Mouse (Mus musculus) liver, embryonic 13.5 days (tissue): ENCODE results near the gene Zfr. TPM values are rescaled to one million over a fixed set of nuclear protein-coding genes. Genes with fewer than 3 reads are reported as not detected.
A peak's percentile ranks its signal among the peaks of the same experiment; 100 is the strongest.

ENCODE experiments used
- ATAC-seq: fragments of 200-750 bp; cut with Nextera tagmentation; 2 replicates; pipeline ENCODE4 v1.8.0; 2017; ENCODE audit warnings: low read depth, mild to moderate bottlenecking, moderate number of reproducible peaks, moderate library complexity
- DNase-seq: peaks from one replicate; pipeline ENCODE4 v3.0.0; 2022
- H3K27ac ChIP-seq: fragments of 300-500 bp; sonication (generic); 2 replicates; pipeline ENCODE4 v1.5.1; 2015; ENCODE audit warnings: moderate library complexity, mild to moderate bottlenecking, inconsistent platforms
- H3K27me3 ChIP-seq: fragments of 300-500 bp; sonication (generic); 2 replicates; pipeline ENCODE4 v1.6.1; 2015; ENCODE audit warnings: mild to moderate bottlenecking, inconsistent platforms
- H3K36me3 ChIP-seq: fragments of 300-500 bp; sonication (generic); 2 replicates; pipeline ENCODE4 v1.6.1; 2015; ENCODE audit warnings: mild to moderate bottlenecking, inconsistent platforms
- H3K4me1 ChIP-seq: fragments of 300-500 bp; sonication (generic); replicated peaks from 2 replicates; pipeline ENCODE4 v1.6.1; 2015; ENCODE audit warnings: inconsistent platforms
- H3K4me2 ChIP-seq: fragments of 300-500 bp; sonication (generic); 2 replicates; pipeline ENCODE4 v1.6.1; 2015; ENCODE audit warnings: inconsistent platforms, mild to moderate bottlenecking, moderate library complexity
- H3K4me3 ChIP-seq: fragments of 300-500 bp; sonication (generic); replicated peaks from 2 replicates; pipeline ENCODE4 v1.5.1; 2015; ENCODE audit warnings: mild to moderate bottlenecking, inconsistent platforms
- H3K9ac ChIP-seq: fragments of 300-500 bp; sonication (generic); 2 replicates; pipeline ENCODE4 v1.6.1; 2015; ENCODE audit warnings: mild to moderate bottlenecking, inconsistent platforms
- H3K9me3 ChIP-seq: fragments of 300-500 bp; sonication (generic); replicated peaks from 2 replicates; pipeline ENCODE4 v1.6.1; 2016; ENCODE audit warnings: inconsistent platforms
- WGBS: fragments of 180-500 bp; shearing (Covaris S2); methylation state at CpG from one replicate; pipeline ENCODE4 v1.1.7; 2015; ENCODE audit not compliant: insufficient replicate concordance; 5-methylcytosine and 5-hydroxymethylcytosine counted together
- polyA plus RNA-seq: library from polyadenylated mRNA; unstranded; fragments of >200 nt; fragmentation: Nextera tagmentation; extraction: Ambion mirVana; gene quantifications from 2 replicates; pipeline ENCODE4 v1.2.1, GENCODE M21; 2015

Zfr gene
- polyA plus RNA-seq, 1 experiment from 2014 or later: 42.1 TPM

DNA sequence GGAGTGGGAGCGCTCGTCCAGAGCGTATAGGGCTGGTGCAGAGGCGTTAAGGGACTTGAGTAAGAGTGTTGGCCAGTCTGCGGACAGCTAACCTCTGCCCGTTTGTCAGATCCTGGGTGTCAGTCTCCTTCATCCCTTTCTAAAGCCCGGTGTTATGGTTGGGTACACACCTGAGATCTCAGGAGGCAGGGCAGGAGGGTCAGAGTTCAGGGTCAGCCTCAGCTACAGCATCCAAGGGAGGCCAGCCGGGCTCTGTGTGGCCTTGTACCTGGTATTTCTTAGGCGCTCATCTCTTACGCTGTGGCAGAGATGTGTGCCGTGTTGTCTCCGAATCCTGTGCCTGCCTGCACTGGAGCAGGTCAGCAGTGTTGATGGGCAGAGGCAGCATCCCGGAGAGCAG lies 103.5 kb downstream of the Zfr start:
- H3K27me3 ChIP-seq: no peaks in the 10 kb centered on the region
- no peaks in the 10 kb centered on the region for H3K9me3 ChIP-seq
- no peaks in the 10 kb centered on the region for H3K36me3 ChIP-seq
- no peak overlapping the region for H3K4me2 ChIP-seq
- DNase-seq: no peak
- H3K27ac ChIP-seq: no peak overlapping the region
- 81% methylated on average over 13 of the region's 13 CpGs for WGBS
- H3K4me1 ChIP-seq: peaks cover 89% of the 10 kb centered on the region
- ATAC-seq: peak; percentile 11; the same call in 1 of the 2 replicates
- H3K9ac ChIP-seq: no peak overlapping the region
- no peak overlapping the region for H3K4me3 ChIP-seq

DNA sequence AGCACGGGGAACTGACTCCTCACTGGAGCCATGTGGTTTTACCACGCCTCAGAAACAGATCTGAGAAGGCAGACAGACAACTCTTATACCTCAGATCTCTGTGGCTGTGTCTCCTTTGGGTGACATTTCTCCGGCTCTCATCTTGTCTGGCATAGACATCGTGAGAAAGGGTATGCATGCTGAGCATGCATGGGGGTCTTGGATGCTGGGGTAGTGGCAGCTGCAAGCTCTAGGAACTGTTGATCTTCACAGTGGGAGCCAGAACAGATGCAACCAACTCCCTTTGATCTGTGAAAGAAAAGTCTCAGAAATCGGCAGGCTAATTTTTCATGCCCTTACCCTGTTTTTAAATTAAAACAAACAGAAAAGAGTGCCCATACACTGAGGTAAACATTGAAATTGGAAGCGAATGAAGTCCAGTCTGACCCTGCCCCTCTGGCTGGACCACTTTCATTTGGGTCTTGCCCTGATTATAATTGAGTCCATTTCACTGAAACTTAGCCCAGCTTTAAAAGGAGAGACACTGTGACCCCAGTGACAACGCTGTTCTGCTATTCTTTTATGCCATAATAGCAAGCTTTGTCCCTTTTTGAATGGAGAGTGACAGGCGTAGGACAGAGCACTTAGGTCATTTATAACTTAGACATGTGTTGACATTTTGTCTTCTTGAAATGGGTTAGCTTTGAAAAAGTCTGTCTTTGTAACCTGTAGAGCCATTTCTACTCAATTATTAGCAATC lies 105.1 kb downstream of the Zfr start:
- Histone ChIP-seq H3K4me2 (no peak overlapping the region), H3K4me3 (no peak overlapping the region), H3K27ac (no peak overlapping the region), H3K4me1 (peaks cover 94% of the 10 kb centered on the region), H3K9ac (no peak overlapping the region), H3K36me3 (no peaks in the 10 kb centered on the region), H3K9me3 (no peaks in the 10 kb centered on the region), H3K27me3 (no peaks in the 10 kb centered on the region)
- no peak for ATAC-seq
- 52% methylated on average over 8 of the region's 8 CpGs for WGBS
- no peak for DNase-seq

DNA sequence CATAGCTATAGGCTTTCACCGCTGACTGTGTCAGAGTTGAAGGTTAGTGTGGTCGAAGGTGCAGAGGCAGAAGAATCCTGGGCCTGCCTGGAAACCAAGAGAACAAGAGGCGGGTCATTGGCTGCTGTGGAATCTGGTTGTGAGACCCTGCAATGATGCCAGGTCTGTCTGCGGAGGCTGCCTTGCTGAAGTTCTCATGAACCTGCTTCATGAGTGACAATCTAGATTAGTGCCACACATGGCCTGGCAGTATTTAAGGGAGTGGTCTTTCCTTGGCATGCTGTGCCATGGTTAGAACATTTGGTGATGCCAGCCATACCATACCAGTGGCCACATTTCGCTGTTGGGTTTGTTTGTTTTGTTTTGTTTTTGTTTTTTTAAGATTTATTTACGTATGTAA lies 105.8 kb downstream of the Zfr start:
- H3K27ac ChIP-seq: no peak overlapping the region
- H3K4me2 ChIP-seq: no peak overlapping the region
- no peaks in the 10 kb centered on the region for H3K9me3 ChIP-seq
- no peak for DNase-seq
- ATAC-seq: no peak
- WGBS: 79% methylated on average over 6 of the region's 6 CpGs
- no peaks in the 10 kb centered on the region for H3K36me3 ChIP-seq
- H3K27me3 ChIP-seq: no peaks in the 10 kb centered on the region
- H3K4me1 ChIP-seq: peaks cover 96% of the 10 kb centered on the region
- no peak overlapping the region for H3K9ac ChIP-seq
- H3K4me3 ChIP-seq: no peak overlapping the region

DNA sequence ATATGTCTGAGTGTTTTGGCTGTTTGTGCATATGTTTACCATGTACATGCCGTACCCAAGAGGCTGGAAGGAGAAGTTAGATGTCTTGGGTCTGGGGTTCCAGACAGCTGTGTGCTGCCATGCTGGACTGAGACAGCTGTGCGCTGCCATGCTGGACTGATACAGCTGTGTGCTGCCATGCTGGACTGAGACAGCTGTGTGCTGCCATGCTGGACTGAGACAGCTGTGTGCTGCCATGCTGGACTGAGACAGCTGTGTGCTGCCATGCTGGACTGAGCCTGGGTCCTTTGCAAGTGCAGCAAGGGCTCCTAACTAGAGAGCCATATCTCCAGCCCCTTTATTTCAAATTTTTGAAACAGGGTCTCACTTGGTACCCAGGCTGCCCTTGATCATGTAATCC lies 106.6 kb downstream of the Zfr start:
- Histone ChIP-seq H3K27ac (no peak overlapping the region), H3K4me1 (peaks cover 94% of the 10 kb centered on the region)
- ATAC-seq: no peak

DNA sequence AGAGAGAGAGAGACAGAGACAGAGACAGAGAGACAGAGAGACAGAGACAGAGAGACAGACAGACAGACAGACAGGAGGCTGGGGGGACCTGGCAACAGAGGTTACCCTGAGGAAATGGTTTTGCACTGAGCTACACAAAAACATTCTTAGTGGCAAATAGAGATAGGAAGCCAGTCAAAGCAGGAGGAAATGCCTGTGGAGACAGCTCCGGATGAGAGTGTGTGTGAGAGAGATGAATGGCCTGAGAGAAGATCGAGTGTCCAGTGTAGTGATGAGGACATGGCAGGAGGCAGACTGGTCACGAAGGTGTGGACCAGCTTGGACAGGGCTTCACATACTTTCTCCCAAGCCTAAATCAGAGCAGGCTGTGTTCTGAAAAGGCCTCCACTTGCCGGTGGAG lies 107.4 kb downstream of the Zfr start:
- Histone ChIP-seq H3K4me2 (no peak overlapping the region), H3K27me3 (no peaks in the 10 kb centered on the region), H3K9ac (no peak overlapping the region), H3K27ac (0 out of 2 replicates have a peak overlapping the region, but pooled peaks have one; percentile 10), H3K4me3 (no peak overlapping the region), H3K36me3 (no peaks in the 10 kb centered on the region), H3K9me3 (no peaks in the 10 kb centered on the region), H3K4me1 (peaks cover 95% of the 10 kb centered on the region)
- no peak for DNase-seq
- 19% methylated on average over 4 of the region's 4 CpGs for WGBS
- no peak for ATAC-seq

More for the DNA sequence above, 106.6 kb downstream of the Zfr start:
- no peaks in the 10 kb centered on the region for H3K9me3 ChIP-seq
- DNase-seq: no peak
- H3K4me3 ChIP-seq: no peak overlapping the region
- H3K27me3 ChIP-seq: no peaks in the 10 kb centered on the region
- H3K36me3 ChIP-seq: no peaks in the 10 kb centered on the region
- H3K4me2 ChIP-seq: no peak overlapping the region
- H3K9ac ChIP-seq: no peak overlapping the region
- 88% methylated on average over 2 of the region's 2 CpGs for WGBS

DNA sequence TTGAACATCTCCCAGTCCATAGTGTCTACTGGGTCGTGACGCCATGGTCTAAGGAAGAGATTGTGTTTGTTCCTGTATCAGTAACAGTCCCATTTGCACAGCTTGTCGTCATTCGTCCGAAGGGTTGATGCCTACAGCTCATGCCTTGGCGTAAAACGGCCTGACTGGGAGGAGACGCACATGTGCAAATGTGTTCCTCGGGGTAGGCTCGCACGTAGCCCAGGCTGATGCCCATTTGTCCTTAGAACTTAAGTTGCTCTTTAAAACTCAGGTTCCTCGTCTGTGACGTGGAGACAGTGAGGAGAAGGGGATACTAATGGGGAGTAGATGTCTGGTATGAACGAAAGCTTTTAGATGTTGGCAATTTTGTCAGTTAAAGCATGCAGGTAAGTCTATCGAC lies 109.3 kb downstream of the Zfr start:
- H3K36me3 ChIP-seq: peaks cover 7% of the 10 kb centered on the region; the same call in 1 of the 2 replicates
- H3K4me1 ChIP-seq: peaks cover 94% of the 10 kb centered on the region
- no peak overlapping the region for H3K4me3 ChIP-seq
- H3K4me2 ChIP-seq: no peak overlapping the region
- WGBS: 80% methylated on average over 15 of the region's 15 CpGs
- DNase-seq (no peak), ATAC-seq (no peak)
- no peaks in the 10 kb centered on the region for H3K27me3 ChIP-seq
- H3K27ac ChIP-seq: no peak overlapping the region
- no peak overlapping the region for H3K9ac ChIP-seq
- no peaks in the 10 kb centered on the region for H3K9me3 ChIP-seq

DNA sequence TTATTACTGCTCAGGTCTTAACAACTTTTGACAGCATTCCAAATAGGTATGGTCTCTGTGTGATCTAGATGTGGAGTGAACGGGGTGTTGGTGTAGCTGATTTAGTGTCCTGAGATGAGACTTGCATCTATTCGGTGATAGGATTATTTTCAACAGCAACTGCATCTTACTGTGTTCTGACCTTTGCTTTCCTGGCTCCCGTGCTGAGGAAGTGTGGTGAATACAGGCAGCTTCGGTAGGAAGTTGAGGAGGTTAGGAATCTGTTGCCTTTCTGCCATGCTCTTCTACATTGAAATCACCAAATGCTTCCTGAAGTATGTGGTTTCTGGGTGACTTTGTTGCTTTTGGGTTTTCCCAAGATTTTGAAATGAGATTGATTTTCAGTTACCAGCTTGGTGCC lies 109.7 kb downstream of the Zfr start:
- Histone ChIP-seq H3K27me3 (no peaks in the 10 kb centered on the region), H3K27ac (no peak overlapping the region), H3K36me3 (peaks cover 7% of the 10 kb centered on the region; the same call in 1 of the 2 replicates), H3K4me2 (no peak overlapping the region), H3K9ac (no peak overlapping the region), H3K9me3 (no peaks in the 10 kb centered on the region), H3K4me1 (peaks cover 94% of the 10 kb centered on the region), H3K4me3 (no peak overlapping the region)
- 52% methylated on average over 4 of the region's 4 CpGs for WGBS
- no peak for ATAC-seq
- DNase-seq: no peak

DNA sequence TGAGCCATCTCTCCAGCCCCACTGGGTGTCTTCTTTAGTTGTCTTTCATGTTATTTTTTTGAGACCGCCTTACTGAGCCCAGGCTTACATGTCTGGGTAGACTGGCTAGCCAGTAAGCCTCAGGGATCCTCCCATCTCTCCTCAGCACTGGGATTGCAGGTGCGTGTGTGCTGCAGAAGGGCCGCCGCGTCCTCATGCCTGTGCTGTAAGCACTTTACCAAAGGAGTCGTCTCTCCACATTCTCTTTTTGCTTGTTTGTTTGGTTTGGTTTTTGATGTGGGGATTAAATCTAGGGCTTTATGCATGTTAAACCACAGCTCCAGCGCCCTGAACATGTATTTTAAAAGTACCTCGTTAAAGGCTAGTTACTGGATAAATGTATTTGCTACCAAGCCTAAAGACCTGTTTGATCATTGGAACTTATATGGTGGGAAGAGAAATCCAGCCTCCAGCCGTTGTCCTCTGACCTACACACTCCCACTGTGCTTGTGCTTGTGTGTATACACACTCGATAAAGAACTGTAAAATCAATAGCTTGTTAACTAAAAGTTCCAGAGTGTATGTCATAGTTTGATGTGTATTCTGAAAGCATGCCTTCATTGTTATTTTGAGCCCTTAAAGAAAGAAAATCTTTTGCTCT lies 112.1 kb downstream of the Zfr start:
- 66% methylated on average over 10 of the region's 10 CpGs for WGBS
- Histone ChIP-seq H3K27ac (peak overlapping the region; percentile 56), H3K9ac (no peak overlapping the region), H3K36me3 (peaks cover 25% of the 10 kb centered on the region), H3K4me2 (0 out of 2 replicates have a peak overlapping the region, but pooled peaks have one; percentile 13), H3K27me3 (no peaks in the 10 kb centered on the region), H3K4me3 (no peak overlapping the region), H3K9me3 (no peaks in the 10 kb centered on the region), H3K4me1 (peaks cover 81% of the 10 kb centered on the region)
- ATAC-seq (peak; percentile 43), DNase-seq (no peak)

DNA sequence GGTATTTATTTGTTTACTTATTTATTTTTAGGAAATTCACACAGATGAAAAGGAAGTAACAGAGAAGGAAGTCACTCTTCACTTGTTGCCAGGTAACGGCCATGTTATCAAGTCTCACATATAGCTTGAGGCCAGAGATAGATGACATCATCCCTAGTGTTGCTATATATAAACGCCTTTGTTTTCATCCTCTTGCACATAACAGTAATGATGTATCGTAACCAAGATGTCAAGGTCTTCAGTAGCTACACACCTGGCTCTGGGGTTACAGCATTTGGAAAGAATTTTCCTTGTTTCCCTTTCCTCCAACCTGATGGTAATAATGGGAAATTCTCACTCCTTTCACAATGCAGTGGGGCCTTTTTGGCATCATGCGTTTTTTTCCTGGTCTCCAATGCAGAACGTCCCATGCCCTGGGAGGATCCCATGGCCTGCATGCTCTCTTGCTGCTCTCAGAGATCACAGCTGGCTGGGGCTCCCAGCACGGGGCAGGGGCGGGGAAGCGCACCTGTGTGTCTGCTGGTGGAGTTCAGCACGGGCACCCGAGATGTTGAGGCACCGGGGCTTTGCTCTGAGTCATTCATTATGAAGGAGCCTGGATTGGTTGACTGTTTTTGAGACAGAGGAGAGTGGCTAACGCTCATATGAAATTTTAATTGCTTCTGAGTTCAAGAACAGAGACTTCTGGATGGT lies 112.8 kb downstream of the Zfr start:
- Histone ChIP-seq H3K4me1 (peaks cover 78% of the 10 kb centered on the region), H3K36me3 (peaks cover 26% of the 10 kb centered on the region), H3K27ac (no peak overlapping the region; the same call in 1 of the 2 replicates), H3K4me2 (peak overlapping the region; percentile 13; the same call in 1 of the 2 replicates), H3K9ac (peak overlapping the region; percentile 5; the same call in 1 of the 2 replicates), H3K9me3 (no peaks in the 10 kb centered on the region), H3K27me3 (no peaks in the 10 kb centered on the region), H3K4me3 (no peak overlapping the region)
- DNase-seq (peak; percentile 23), ATAC-seq (peak; percentile 61)
- 43% methylated on average over 12 of the region's 12 CpGs for WGBS

DNA sequence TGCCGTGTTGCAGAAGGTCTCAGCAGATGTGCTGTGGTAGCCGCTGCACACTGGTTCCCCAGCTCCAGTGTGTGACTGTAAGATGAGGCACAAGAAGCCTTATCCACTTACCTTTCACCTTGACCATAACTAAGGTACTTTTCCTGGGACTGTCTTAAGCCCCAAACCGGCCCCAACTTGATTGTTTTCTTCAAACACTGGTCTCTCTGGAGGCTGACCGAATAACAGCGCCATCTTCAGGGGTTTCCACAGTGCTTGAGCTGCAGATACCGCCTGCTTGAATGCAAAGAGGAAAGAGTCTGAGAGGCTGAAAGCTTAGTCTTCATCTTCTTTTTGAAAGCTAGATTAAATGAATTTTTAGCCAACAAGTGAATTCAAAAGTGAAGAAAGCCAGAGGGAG lies 113.8 kb downstream of the Zfr start:
- 78% methylated on average over 6 of the region's 6 CpGs for WGBS
- no peak overlapping the region for H3K4me2 ChIP-seq
- ATAC-seq (no peak), DNase-seq (no peak)
- peaks cover 77% of the 10 kb centered on the region for H3K4me1 ChIP-seq
- H3K27me3 ChIP-seq: no peaks in the 10 kb centered on the region
- H3K9ac ChIP-seq: no peak overlapping the region
- H3K27ac ChIP-seq: no peak overlapping the region
- peaks cover 33% of the 10 kb centered on the region for H3K36me3 ChIP-seq
- H3K9me3 ChIP-seq: no peaks in the 10 kb centered on the region
- no peak overlapping the region for H3K4me3 ChIP-seq

DNA sequence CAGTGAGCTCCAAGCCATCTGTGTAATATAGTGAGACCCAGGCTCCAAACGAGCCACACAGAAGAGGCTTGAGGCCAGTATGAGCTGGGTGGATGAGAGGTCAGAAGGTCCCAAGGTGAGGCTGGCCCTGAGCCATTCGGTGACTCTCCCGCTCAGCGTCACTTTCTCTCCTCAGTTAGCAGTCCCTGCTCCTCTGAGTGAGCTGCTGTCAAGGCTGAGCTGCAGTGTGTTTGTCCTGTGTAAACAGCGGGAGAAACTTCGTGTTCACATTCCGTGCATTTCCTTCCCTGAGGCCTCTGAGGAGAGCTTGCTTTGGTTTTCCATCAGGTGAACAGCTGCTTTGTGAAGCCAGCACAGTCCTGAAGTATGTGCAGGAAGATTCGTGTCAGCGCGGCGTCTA lies 114.8 kb downstream of the Zfr start:
- Histone ChIP-seq H3K4me2 (no peak overlapping the region), H3K4me1 (peaks cover 76% of the 10 kb centered on the region), H3K4me3 (no peak overlapping the region), H3K27ac (no peak overlapping the region), H3K9ac (no peak overlapping the region), H3K9me3 (no peaks in the 10 kb centered on the region), H3K27me3 (no peaks in the 10 kb centered on the region), H3K36me3 (peaks cover 36% of the 10 kb centered on the region)
- DNase-seq: no peak
- ATAC-seq: peak; percentile 40
- WGBS: 82% methylated on average over 11 of the region's 11 CpGs
